Mouse (Mus musculus) lung, postnatal 0 days (tissue): Measurements from ENCODE around the gene Fam178b. TPM values are rescaled to one million over a fixed set of nuclear protein-coding genes. Genes with fewer than 3 reads are reported as not detected.

Experiments
- ATAC-seq: fragments of 200-750 bp; cut with Nextera tagmentation; 2 replicates; pipeline ENCODE4 v1.8.0; 2017; ENCODE audit warnings: moderate library complexity
- DNase-seq: peaks from one replicate; pipeline ENCODE4 v3.0.0-alpha.2; 2016; ENCODE audit warnings: low spot score
- H3K27ac ChIP-seq: fragments of 300-500 bp; sonication (generic); 2 replicates; pipeline ENCODE4 v1.5.1; 2014; ENCODE audit warnings: antibody characterized with exemption, mild to moderate bottlenecking, low read length, mixed read lengths
- H3K27me3 ChIP-seq: fragments of 300-500 bp; sonication (generic); replicated peaks from 2 replicates; pipeline ENCODE4 v1.6.1; 2014; ENCODE audit warnings: low read length, mixed read lengths; ENCODE audit not compliant: insufficient read depth
- H3K36me3 ChIP-seq: fragments of 300-500 bp; sonication (generic); 2 replicates; pipeline ENCODE4 v1.6.1; 2014; ENCODE audit warnings: low read length, mixed read lengths; ENCODE audit not compliant: insufficient read depth
- H3K4me1 ChIP-seq: fragments of 300-500 bp; sonication (generic); 2 replicates; pipeline ENCODE4 v1.6.1; 2014; ENCODE audit warnings: antibody characterized with exemption, low read depth, low read length, mixed read lengths; ENCODE audit not compliant: insufficient read depth
- H3K4me2 ChIP-seq: fragments of 300-500 bp; sonication (generic); replicated peaks from 2 replicates; pipeline ENCODE4 v1.6.1; 2014; ENCODE audit warnings: low read depth, mild to moderate bottlenecking, low read length, moderate library complexity, mixed read lengths
- H3K4me3 ChIP-seq: fragments of 300-500 bp; sonication (generic); 2 replicates; pipeline ENCODE4 v1.5.1; 2014; ENCODE audit warnings: low read depth, low read length
- H3K9ac ChIP-seq: fragments of 300-500 bp; sonication (generic); replicated peaks from 2 replicates; pipeline ENCODE4 v1.6.1; 2014; ENCODE audit warnings: low read depth, mild to moderate bottlenecking
- H3K9me3 ChIP-seq: fragments of 300-500 bp; sonication (generic); 2 replicates; pipeline ENCODE4 v1.6.1; 2016; ENCODE audit warnings: low read length, mixed read lengths
- CTCF ChIP-seq: IDR thresholded peaks from 2 replicates; pipeline ENCODE4 v1.5.1; 2016; ENCODE audit warnings: antibody characterized with exemption, mild to moderate bottlenecking
- EP300 ChIP-seq: IDR thresholded peaks from 2 replicates; pipeline ENCODE4 v1.6.1; 2016; ENCODE audit warnings: antibody characterized with exemption, mild to moderate bottlenecking, control low read depth
- WGBS: fragments of 180-500 bp; shearing (Covaris S2); extraction: QIAGEN DNeasy Blood & Tissue Kit; methylation state at CpG from one replicate; pipeline ENCODE4 v1.1.7; 2014; 5-methylcytosine and 5-hydroxymethylcytosine counted together
- polyA plus RNA-seq: library from polyadenylated mRNA; unstranded; fragments of >200 nt; fragmentation: Nextera tagmentation; extraction: Ambion mirVana; gene quantifications from 2 replicates; pipeline ENCODE4 v1.2.1, GENCODE M21; 2015

Gene Fam178b
- polyA plus RNA-seq, 1 experiment from 2014 or later, result 5.1 TPM

DNA sequence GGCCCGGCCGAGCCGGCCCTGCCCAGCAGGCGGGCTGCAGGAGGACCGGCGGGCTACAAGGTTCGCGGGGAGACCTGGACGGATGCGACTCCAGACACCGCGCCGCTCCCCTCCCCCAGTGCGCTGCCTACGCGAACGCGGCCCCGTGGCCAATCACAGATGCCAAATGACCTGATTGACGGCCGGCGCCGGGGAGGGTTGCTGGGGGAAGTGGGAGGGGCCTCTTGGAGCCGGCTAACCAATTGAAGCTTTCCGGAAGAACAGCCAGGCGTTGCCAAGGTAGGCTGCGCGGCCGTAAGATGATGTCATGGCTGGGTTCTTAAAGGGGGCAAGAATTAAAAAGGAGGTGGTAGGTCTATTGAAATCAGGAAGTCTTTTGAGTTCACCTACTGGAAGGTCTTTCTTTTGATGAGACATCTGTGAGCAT lies 26.9 kb upstream of the Fam178b start, which contains the start of gene 4933424G06Rik:
Gene 4933424G06Rik, plus strand, starts transcription at position 296 of the 427 bp plus-strand sequence.
- DNase-seq, result peak; percentile 99
- TF ChIP-seq CTCF (no peak), EP300 (no peak)

DNA sequence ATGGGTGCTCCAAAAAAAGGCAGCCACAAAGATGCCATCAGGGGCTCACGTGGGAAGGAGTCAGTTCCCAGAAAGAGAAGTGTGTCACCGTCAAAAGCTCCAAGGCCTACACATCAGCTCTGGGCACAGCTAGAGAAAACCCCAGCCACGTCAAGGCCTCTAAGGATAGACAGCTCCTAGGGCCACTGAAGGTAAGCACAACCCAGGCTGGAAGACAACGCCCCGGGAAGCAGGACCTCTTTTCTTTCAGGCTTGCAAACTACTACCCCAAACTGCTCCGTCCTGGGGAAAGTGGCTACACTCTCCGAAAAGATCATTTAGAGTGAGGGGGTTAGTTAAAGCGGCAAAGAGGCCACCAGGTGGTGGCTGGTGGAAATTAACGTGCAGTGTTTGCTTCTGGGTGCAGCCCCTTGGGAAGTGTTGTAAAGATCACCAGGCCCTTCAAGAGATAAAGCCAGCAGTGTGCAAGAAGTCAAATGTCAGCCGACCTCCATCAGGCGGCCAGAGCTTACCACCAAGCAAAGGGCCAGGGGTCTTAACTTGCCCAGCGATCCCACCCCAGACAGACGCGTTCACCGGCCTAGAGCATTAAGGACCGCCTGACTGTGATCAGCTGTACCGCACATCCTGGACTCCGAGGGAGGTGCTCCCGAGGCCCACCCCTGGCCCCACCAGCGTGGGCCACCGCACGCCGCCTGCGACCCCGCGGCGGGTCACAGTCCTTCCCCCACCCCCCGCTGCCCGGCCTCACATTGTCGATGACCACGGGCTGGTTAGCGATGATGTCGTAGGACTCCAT lies 26.3 kb upstream of the Fam178b start:
- Histone ChIP-seq H3K9me3 (no peaks in the 10 kb centered on the region), H3K27me3 (no peaks in the 10 kb centered on the region), H3K36me3 (peaks cover 8% of the 10 kb centered on the region; the same call in 1 of the 2 replicates), H3K4me2 (peak overlapping the region; percentile 94), H3K9ac (peak overlapping the region; percentile 82), H3K4me1 (peaks cover 10% of the 10 kb centered on the region; the same call in 1 of the 2 replicates), H3K4me3 (peak overlapping the region; percentile 89), H3K27ac (peak overlapping the region; percentile 92)
- WGBS, result 2% methylated on average over 26 of the region's 33 CpGs
- ATAC-seq (peak; percentile 51), DNase-seq (peak; percentile 59)
- TF ChIP-seq CTCF, result peak; percentile 60
- no peak for TF ChIP-seq EP300

More for the DNA sequence above, 26.9 kb upstream of the Fam178b start, which contains the start of gene 4933424G06Rik:
- H3K9me3 ChIP-seq, result no peaks in the 10 kb centered on the region
- peaks cover 2% of the 10 kb centered on the region; the same call in 1 of the 2 replicates for H3K36me3 ChIP-seq
- peak within 1 kb of the TSS; percentile 82 for H3K9ac ChIP-seq
- H3K4me3 ChIP-seq, result peak within 1 kb of the TSS; percentile 89
- H3K4me2 ChIP-seq, result peak within 1 kb of the TSS; percentile 94
- WGBS, result 2% methylated on average over 29 of the region's 29 CpGs
- peaks cover 10% of the 10 kb centered on the region; the same call in 1 of the 2 replicates for H3K4me1 ChIP-seq
- ATAC-seq, result peak; percentile 98
- peak within 1 kb of the TSS; percentile 92 for H3K27ac ChIP-seq
- no peaks in the 10 kb centered on the region for H3K27me3 ChIP-seq

DNA sequence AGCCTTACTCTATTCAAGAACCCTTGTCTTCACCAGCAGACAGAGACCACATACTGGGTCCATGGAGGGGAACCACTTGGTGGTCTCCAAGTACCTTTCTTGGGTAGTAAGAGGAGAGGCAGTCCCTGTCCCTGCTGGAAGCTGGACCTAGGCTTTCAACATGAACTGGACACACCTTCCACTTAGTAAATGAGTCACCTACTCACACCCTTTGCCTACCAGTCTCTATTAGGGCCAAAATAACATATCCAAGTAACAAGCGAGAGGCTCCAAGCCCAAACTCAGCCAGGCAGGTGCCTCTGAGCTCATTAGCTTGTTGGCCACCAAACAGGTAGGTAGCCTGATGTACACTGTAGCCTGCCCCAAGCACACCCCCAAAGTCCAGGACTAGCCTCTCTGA lies 25.6 kb upstream of the Fam178b start:
- Histone ChIP-seq H3K27ac (peak overlapping the region; percentile 92), H3K4me1 (peaks cover 10% of the 10 kb centered on the region; the same call in 1 of the 2 replicates), H3K36me3 (peaks cover 12% of the 10 kb centered on the region; the same call in 1 of the 2 replicates), H3K27me3 (no peaks in the 10 kb centered on the region), H3K9ac (peak overlapping the region; percentile 82; the same call in 1 of the 2 replicates), H3K4me2 (peak overlapping the region; percentile 94), H3K9me3 (no peaks in the 10 kb centered on the region), H3K4me3 (peak overlapping the region; percentile 89)
- ATAC-seq, result no peak
- WGBS, result 40% methylated on average over 1 of the region's 1 CpGs
- no peak for TF ChIP-seq CTCF
- TF ChIP-seq EP300, result no peak
- DNase-seq, result peak; percentile 64

DNA sequence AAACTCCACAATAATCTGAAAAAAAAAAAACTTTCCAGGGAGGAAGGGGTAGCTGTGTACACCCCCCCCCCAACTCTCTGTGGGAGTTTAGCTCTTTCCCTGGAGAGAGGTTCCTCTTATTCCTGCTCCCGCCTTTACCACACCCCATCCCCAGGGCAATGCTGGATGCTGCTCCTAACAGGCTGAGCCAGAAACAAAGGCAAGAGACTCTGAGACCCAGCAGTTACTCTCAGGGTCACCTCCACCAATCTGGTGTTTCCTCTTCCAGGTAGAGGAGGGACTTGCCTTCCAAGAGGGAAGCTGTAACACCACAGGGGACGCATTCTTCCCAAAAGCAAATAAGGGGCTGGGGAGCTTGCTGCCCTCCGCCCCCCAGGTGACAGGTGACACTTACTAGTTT lies 24.8 kb upstream of the Fam178b start:
- Histone ChIP-seq H3K4me3 (no peak overlapping the region), H3K36me3 (peaks cover 12% of the 10 kb centered on the region; the same call in 1 of the 2 replicates), H3K9me3 (no peaks in the 10 kb centered on the region), H3K27ac (no peak overlapping the region), H3K27me3 (no peaks in the 10 kb centered on the region), H3K9ac (no peak overlapping the region), H3K4me1 (peaks cover 10% of the 10 kb centered on the region; the same call in 1 of the 2 replicates), H3K4me2 (0 out of 2 replicates have a peak overlapping the region, but pooled peaks have one; percentile 94)
- WGBS, result 72% methylated on average over 3 of the region's 3 CpGs
- no peak for TF ChIP-seq CTCF
- TF ChIP-seq EP300, result no peak
- ATAC-seq (no peak), DNase-seq (peak; percentile 6)

DNA sequence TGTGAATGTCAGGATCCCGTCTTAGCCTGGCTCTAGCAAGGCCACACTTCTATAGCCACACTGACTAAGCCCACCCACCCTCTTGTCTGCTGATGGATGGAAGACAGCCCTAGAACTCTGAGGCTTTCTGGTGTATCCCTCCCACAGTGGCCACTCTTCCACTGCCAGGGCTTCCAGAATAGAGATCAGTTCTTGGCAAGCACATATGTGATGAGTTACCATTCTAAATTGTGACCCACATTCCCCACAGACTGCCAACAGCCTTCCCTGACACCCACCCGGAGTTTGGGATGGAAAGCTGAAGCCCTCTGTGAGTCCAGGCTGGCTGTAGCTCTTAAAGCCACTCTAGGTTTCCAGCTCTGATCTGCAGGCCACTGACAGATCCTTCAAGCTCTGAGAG lies 24.2 kb upstream of the Fam178b start:
- 33% methylated on average over 2 of the region's 2 CpGs for WGBS

DNA sequence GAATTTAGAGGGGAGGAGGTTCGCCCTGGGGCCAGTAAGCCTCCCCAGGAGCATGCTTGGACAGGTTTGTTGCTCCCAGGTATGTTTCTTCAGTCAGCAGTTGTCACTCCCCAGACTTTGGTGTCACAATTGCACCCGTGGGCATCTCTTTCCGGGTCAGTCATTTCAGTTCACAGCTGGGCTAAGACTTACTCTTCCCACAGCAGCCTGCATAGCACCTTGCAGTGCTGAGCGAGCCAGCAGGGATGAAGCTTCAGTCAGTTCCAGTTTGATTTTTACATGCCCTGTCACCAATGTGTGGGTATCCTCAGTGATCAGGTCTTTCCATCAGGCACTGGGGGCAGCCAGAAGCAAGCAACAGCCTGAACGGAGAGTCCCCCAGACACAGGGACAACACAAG lies 14.0 kb upstream of the Fam178b start:
- Histone ChIP-seq H3K4me3 (no peak overlapping the region), H3K4me1 (peaks cover 2% of the 10 kb centered on the region; the same call in 1 of the 2 replicates), H3K36me3 (peaks cover 8% of the 10 kb centered on the region; the same call in 1 of the 2 replicates), H3K27me3 (no peaks in the 10 kb centered on the region), H3K4me2 (no peak overlapping the region), H3K9ac (no peak overlapping the region), H3K9me3 (no peaks in the 10 kb centered on the region), H3K27ac (no peak overlapping the region)
- no peak for DNase-seq
- WGBS, result 70% methylated on average over 5 of the region's 5 CpGs
- no peak for ATAC-seq
- TF ChIP-seq EP300 (no peak), CTCF (no peak)

More for the DNA sequence above, 24.2 kb upstream of the Fam178b start:
- peaks cover 10% of the 10 kb centered on the region; the same call in 1 of the 2 replicates for H3K4me1 ChIP-seq
- no peaks in the 10 kb centered on the region for H3K27me3 ChIP-seq
- H3K36me3 ChIP-seq, result peaks cover 12% of the 10 kb centered on the region; the same call in 1 of the 2 replicates
- DNase-seq (no peak), ATAC-seq (no peak)
- TF ChIP-seq CTCF, result no peak
- TF ChIP-seq EP300, result no peak
- H3K9ac ChIP-seq, result no peak overlapping the region
- no peak overlapping the region for H3K4me3 ChIP-seq
- H3K9me3 ChIP-seq, result no peaks in the 10 kb centered on the region
- no peak overlapping the region for H3K4me2 ChIP-seq
- no peak overlapping the region for H3K27ac ChIP-seq
